Mouse (Mus musculus): Measurements from ENCODE around the gene Zfp746.
A peak's percentile ranks its signal among the peaks of the same experiment; 100 is the strongest.

The Zfp746 gene

DNA sequence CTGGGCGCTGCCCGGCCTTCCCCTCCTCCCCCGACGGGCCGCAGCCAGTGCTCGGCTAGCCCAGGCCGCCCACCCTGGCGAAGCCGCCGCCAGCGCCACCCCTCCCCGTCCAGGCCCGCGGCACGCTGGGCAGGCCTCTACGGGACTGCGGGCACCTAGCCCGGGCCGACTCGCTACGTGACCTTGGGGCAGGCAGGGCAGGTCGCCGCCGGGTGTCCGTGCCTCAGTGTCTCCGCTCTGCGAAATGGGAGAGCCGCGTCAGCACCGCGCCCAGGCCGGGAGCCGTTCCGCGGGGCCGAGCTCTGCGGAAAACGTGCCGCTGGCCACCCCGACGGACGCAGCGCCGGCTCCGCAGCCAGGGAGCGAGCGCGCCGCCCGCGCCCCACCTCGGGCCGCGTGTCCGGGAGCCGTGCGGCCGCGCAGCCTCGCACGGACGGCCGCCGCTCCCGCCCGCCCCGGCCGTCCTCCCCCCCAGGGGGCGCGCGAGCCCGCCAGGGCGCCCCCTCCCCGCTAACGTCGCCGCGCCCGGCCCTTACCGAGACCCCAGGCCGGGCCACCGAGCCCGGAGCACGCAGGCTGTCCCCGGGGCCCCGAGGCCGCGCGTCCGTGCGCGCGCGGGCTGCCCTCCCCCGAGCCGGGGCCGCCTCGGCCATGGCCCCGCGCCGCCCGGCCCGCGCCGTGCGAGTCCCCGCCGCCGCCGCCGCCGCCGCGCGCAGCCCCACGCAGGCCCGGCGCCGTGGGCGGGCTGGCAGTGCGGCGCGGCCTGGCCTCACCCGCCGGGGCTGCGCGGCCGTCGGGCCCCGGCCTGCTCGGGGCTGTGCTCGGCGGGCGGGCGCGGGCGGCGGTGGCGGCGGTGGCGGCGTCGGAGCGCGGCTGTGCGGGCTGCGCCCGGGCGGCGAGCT, 38.7 kb downstream of the Zfp746 start:
- peak; percentile 57 to 87 for DNase-seq (ENCODE audit: inconsistent age in 2 of 2, low spot score in 1 of 2)

- DNase-seq (ENCODE audit: inconsistent age in 2 of 2, low spot score in 1 of 2), result no peak
Observed at GRCm38 (mm10) chr6:48047114-48047449, 39.3 kb downstream of the Zfp746 start.

- no peak for DNase-seq (ENCODE audit: inconsistent age in 2 of 2, low spot score in 1 of 2)
Observed at GRCm38 (mm10) chr6:48032661-48033060, 53.7 kb downstream of the Zfp746 start.

GRCm38 (mm10) chr6:48025905-48026660, 60.3 kb downstream of the Zfp746 start:
- no peak for DNase-seq (ENCODE audit: inconsistent age in 2 of 2, low spot score in 1 of 2)

DNA sequence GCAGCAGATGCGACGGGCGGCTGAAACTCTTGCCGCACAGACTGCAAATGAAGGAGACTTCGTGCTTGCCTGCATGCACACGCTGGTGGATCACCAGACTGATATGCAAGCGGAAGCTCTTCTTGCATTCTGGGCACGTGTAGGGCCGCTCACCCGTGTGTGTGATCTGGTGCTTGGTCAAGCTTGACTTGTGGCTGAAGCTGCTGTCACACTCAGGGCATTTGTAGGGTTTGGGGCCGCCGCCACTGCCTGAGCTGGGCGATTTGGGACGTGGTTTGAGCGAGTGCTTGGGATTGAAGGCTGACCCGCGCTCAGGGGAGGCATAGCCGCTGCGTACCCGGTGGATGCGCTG, 61.4 kb downstream of the Zfp746 start:
- no peak for DNase-seq (ENCODE audit: inconsistent age in 2 of 2, low spot score in 1 of 2)

DNA sequence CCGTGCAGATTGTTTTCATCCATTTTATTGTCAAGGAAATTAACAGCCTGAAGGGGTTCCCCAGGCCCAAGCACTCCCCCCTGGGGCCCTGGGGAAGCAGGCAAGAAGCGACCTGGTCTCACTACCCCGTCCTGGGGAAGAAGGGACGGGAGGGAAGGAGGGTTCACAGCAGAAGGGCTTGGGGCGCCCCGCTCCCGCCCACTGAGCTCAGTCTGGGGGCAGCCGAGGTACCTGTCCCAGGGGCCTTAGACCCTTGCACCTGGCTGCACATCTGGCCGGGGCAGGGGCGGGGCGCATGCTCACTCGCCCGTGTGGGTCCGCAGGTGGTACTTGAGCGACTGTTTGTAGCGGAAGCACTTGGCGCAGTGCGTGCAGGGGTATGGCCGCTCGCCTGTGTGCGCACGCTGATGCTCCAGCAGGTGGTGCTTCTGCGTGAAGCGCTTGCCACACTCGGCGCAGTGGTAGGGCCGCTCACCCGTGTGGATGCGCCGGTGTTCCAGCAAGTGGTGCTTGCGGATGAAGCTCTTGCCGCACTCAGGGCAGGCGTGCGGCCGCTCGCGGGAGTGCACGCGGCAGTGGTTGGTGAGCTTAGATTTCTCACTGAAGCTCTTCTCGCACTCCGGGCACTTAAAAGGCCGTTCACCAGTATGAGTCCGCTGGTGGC, 61.9 kb downstream of the Zfp746 start:
- no peak for DNase-seq (ENCODE audit: inconsistent age in 2 of 2, low spot score in 1 of 2)

DNA sequence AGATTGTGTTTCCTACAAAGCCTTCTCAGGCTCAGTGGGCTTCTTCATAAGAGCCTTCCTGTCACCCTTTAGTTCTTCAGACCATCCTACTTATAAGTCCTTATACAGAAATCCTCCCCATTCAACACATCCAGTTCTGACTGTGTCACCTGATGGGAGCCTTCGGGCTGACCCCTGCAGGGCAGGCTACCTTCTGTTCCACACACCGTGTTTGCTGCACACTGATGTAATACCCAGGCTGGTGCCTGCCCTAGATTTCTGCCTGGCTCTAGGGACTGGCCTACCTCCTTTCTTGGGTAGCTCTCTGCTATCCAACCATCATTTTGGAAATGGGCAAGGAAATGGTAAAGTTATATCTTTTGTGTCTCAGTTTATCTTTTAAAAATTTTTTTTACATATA, 63.7 kb downstream of the Zfp746 start:
- DNase-seq (ENCODE audit: inconsistent age in 2 of 2, low spot score in 1 of 2), result no peak

- no peak for DNase-seq (ENCODE audit: inconsistent age in 2 of 2, low spot score in 1 of 2)
Observed at GRCm38 (mm10) chr6:48021678-48022077, 64.7 kb downstream of the Zfp746 start.

DNA sequence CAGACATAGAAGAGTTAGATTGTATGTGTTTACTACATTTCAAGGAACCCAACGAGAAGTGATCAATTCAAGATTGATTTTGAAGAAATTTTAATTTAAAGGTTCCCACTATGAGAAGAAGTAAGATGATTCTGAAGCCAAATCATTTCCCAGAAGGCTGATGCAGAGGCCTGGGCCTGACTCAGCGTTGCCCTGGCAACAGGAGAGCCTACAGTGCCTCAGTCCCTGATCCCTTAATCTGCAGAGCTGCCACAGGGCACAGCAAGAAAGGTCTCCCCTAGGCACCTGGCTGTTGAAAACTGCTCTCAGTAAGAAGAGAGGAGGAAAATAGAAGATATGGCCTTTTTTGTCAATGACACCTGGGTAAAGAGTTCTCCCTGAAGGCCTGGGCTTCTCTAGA, 66.4 kb downstream of the Zfp746 start:
- DNase-seq (ENCODE audit: inconsistent age in 2 of 2, low spot score in 1 of 2), result peak; percentile 46 to 79

DNA sequence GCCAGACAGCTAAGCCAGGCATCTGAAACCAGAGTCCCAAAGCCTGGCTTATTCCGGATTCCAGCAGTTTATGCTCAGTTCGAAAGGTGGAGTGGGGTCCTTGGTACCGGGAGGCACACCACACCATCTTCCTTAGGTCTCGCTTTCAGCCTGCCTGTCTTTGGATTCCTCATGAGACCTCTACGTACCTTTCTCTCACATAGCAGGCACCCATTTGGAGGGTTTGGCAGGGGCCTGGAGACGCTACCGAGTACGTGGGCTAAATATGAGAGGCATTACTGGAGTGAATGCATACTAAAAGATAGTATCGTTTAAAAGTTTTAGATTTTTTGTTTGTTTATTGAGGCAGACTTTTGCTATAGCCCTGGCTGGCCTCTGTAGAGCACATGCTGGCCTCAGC, 69.6 kb downstream of the Zfp746 start:
- DNase-seq (ENCODE audit: inconsistent age in 2 of 2, low spot score in 1 of 2), result no peak

- DNase-seq (ENCODE audit: inconsistent age in 2 of 2, low spot score in 1 of 2), result peak; percentile 80 to 82
Observed at GRCm38 (mm10) chr6:48016090-48016521, 70.3 kb downstream of the Zfp746 start.
